Mouse (Mus musculus): ENCODE measurements around the gene Tnnt2. TPM values are rescaled to one million over a fixed set of nuclear protein-coding genes. Genes with fewer than 3 reads are reported as not detected.

The Tnnt2 gene
- polyA plus RNA-seq, 1 experiment = 2.8 TPM

- DNase-seq = peak in 1 of 2 experiments; percentile 17
- no peak overlapping the region for H3K4me3 ChIP-seq (replicated peaks; ENCODE audit: insufficient read depth, low read depth, low read length)
- TF ChIP-seq CTCF (IDR thresholded peaks at IDR 0.05; ENCODE audit: borderline replicate concordance, insufficient read depth, low read depth, low read length) (no peak), POLR2A (IDR thresholded peaks at IDR 0.05; ENCODE audit: borderline replicate concordance, insufficient read depth, low read length) (no peak)
- H3K27me3 ChIP-seq (ENCODE audit: control insufficient read depth, insufficient read depth, low read length) = no peaks in the 10 kb centered on the region
- H3K4me1 ChIP-seq (ENCODE audit: control insufficient read depth, insufficient read depth, low read length) = no peaks in the 10 kb centered on the region; the same call in 1 of the 2 replicates
- 40% methylated on average over 13 of the region's 13 CpGs for WGBS
- peak overlapping the region; percentile 34; the same call in 1 of the 2 replicates for H3K27ac ChIP-seq (ENCODE audit: insufficient read depth, low read length)
Measured at GRCm38 (mm10) chr1:135852044-135852756, 16.0 kb downstream of the Tnnt2 start.

GRCm38 (mm10) chr1:135853200-135853599, 17.0 kb downstream of the Tnnt2 start:
- 91% methylated on average over 4 of the region's 4 CpGs for WGBS
- H3K27ac ChIP-seq (ENCODE audit: insufficient read depth, low read length) = no peak overlapping the region
- H3K4me1 ChIP-seq (ENCODE audit: control insufficient read depth, insufficient read depth, low read length) = no peaks in the 10 kb centered on the region
- H3K27me3 ChIP-seq (ENCODE audit: control insufficient read depth, insufficient read depth, low read length) = no peaks in the 10 kb centered on the region
- no peak overlapping the region for H3K4me3 ChIP-seq (replicated peaks; ENCODE audit: insufficient read depth, low read depth, low read length)
- DNase-seq = no peak
- TF ChIP-seq CTCF (IDR thresholded peaks at IDR 0.05; ENCODE audit: borderline replicate concordance, insufficient read depth, low read depth, low read length) (no peak), POLR2A (IDR thresholded peaks at IDR 0.05; ENCODE audit: borderline replicate concordance, insufficient read depth, low read length) (no peak)

GRCm38 (mm10) chr1:135854591-135855343, 18.6 kb downstream of the Tnnt2 start:
- no peak for TF ChIP-seq CTCF (IDR thresholded peaks at IDR 0.05; ENCODE audit: borderline replicate concordance, insufficient read depth, low read depth, low read length)
- TF ChIP-seq POLR2A (IDR thresholded peaks at IDR 0.05; ENCODE audit: borderline replicate concordance, insufficient read depth, low read length) = no peak
- WGBS = 87% methylated on average over 6 of the region's 6 CpGs

GRCm38 (mm10) chr1:135855344-135855687, 19.2 kb downstream of the Tnnt2 start:
- H3K4me3 ChIP-seq (replicated peaks; ENCODE audit: insufficient read depth, low read depth, low read length) = no peak overlapping the region
- no peaks in the 10 kb centered on the region for H3K27me3 ChIP-seq (ENCODE audit: control insufficient read depth, insufficient read depth, low read length)
- no peak overlapping the region for H3K27ac ChIP-seq (ENCODE audit: insufficient read depth, low read length)
- no peaks in the 10 kb centered on the region for H3K4me1 ChIP-seq (ENCODE audit: control insufficient read depth, insufficient read depth, low read length)
- no peak for DNase-seq
- no peak for TF ChIP-seq POLR2A (IDR thresholded peaks at IDR 0.05; ENCODE audit: borderline replicate concordance, insufficient read depth, low read length)
- TF ChIP-seq CTCF (IDR thresholded peaks at IDR 0.05; ENCODE audit: borderline replicate concordance, insufficient read depth, low read depth, low read length) = no peak
- 100% methylated on average over 1 of the region's 1 CpGs for WGBS

More at GRCm38 (mm10) chr1:135854591-135855343, 18.6 kb downstream of the Tnnt2 start:
- H3K4me3 ChIP-seq (replicated peaks; ENCODE audit: insufficient read depth, low read depth, low read length) = no peak overlapping the region
- H3K27me3 ChIP-seq (ENCODE audit: control insufficient read depth, insufficient read depth, low read length) = no peaks in the 10 kb centered on the region
- DNase-seq = no peak
- no peaks in the 10 kb centered on the region for H3K4me1 ChIP-seq (ENCODE audit: control insufficient read depth, insufficient read depth, low read length)
- no peak overlapping the region for H3K27ac ChIP-seq (ENCODE audit: insufficient read depth, low read length)

- TF ChIP-seq POLR2A (IDR thresholded peaks at IDR 0.05; ENCODE audit: borderline replicate concordance, insufficient read depth, low read length) (no peak), CTCF (IDR thresholded peaks at IDR 0.05; ENCODE audit: borderline replicate concordance, insufficient read depth, low read depth, low read length) (no peak)
- Histone ChIP-seq H3K4me3 (replicated peaks; ENCODE audit: insufficient read depth, low read depth, low read length) (no peak overlapping the region), H3K4me1 (ENCODE audit: control insufficient read depth, insufficient read depth, low read length) (no peaks in the 10 kb centered on the region), H3K27ac (ENCODE audit: insufficient read depth, low read length) (no peak overlapping the region), H3K27me3 (ENCODE audit: control insufficient read depth, insufficient read depth, low read length) (no peaks in the 10 kb centered on the region)
- WGBS = 74% methylated on average over 4 of the region's 4 CpGs
- DNase-seq = no peak
Measured at GRCm38 (mm10) chr1:135856070-135856469, 19.9 kb downstream of the Tnnt2 start.

GRCm38 (mm10) chr1:135857137-135857775, 21.1 kb downstream of the Tnnt2 start:
- 67% methylated on average over 11 of the region's 11 CpGs for WGBS
- no peaks in the 10 kb centered on the region for H3K27me3 ChIP-seq (ENCODE audit: control insufficient read depth, insufficient read depth, low read length)
- no peaks in the 10 kb centered on the region for H3K4me1 ChIP-seq (ENCODE audit: control insufficient read depth, insufficient read depth, low read length)
- H3K27ac ChIP-seq (ENCODE audit: insufficient read depth, low read length) = no peak overlapping the region
- TF ChIP-seq CTCF (IDR thresholded peaks at IDR 0.05; ENCODE audit: borderline replicate concordance, insufficient read depth, low read depth, low read length) = no peak
- no peak for TF ChIP-seq POLR2A (IDR thresholded peaks at IDR 0.05; ENCODE audit: borderline replicate concordance, insufficient read depth, low read length)
- DNase-seq = no peak
- no peak overlapping the region for H3K4me3 ChIP-seq (replicated peaks; ENCODE audit: insufficient read depth, low read depth, low read length)

- Histone ChIP-seq H3K4me3 (replicated peaks; ENCODE audit: insufficient read depth, low read depth, low read length) (no peak overlapping the region), H3K4me1 (ENCODE audit: control insufficient read depth, insufficient read depth, low read length) (no peaks in the 10 kb centered on the region), H3K27me3 (ENCODE audit: control insufficient read depth, insufficient read depth, low read length) (no peaks in the 10 kb centered on the region), H3K27ac (ENCODE audit: insufficient read depth, low read length) (no peak overlapping the region)
- no peak for DNase-seq
- TF ChIP-seq CTCF (IDR thresholded peaks at IDR 0.05; ENCODE audit: borderline replicate concordance, insufficient read depth, low read depth, low read length) (no peak), POLR2A (IDR thresholded peaks at IDR 0.05; ENCODE audit: borderline replicate concordance, insufficient read depth, low read length) (no peak)
- WGBS = 93% methylated on average over 7 of the region's 7 CpGs
Measured at GRCm38 (mm10) chr1:135858533-135858932, 22.4 kb downstream of the Tnnt2 start.

Data from cerebellum, adult 2 months (tissue).